ENCODE assay signal across 10 mouse cellular contexts in genomic region chr2:95494698-95495088, GRCm38 (mm10).
DNase-seq lines count a peak whose midpoint lies in the region; ATAC-seq and TF ChIP-seq lines count a peak whose summit lies in the region.
"Had no signal": no experiment of that assay in that cellular context is flagged by ENCODE, and none has a peak within 500 bp of the region (broad histone marks: within the 10 kb centered on the region; RNA-seq: fewer than 3 reads in every experiment).

No protein-coding gene starts in this region.

- peak; percentile 5 for DNase-seq in gastrocnemius, postnatal 10 days
- no peak for DNase-seq in gastrocnemius, postnatal 36 days
- DNase-seq in midbrain, embryonic 14.5 days: no peak
- DNase-seq in midbrain, postnatal 0 days (ENCODE audit: low spot score): no peak
- peak; percentile 20 for DNase-seq in retina, postnatal 1 day
- no peak for DNase-seq in urinary bladder, adult 2 months (ENCODE audit: low spot score)

- H3K4me1 ChIP-seq in midbrain, embryonic 14.5 days (ENCODE audit: control insufficient read depth, insufficient read depth, low read length): no peaks in the 10 kb centered on the region
- H3K4me1 ChIP-seq in midbrain, postnatal 0 days (ENCODE audit: insufficient read depth, low read length): no peaks in the 10 kb centered on the region
- no peaks in the 10 kb centered on the region for H3K4me1 ChIP-seq in heart, embryonic 11.5 days (ENCODE audit: control insufficient read depth, insufficient read depth, low read length)
- H3K4me1 ChIP-seq: embryonic facial prominence, embryonic 12.5 days had no signal

- intact Hi-C loops in gastrocnemius, postnatal 36 days (cut with DNase I): no loop called here

- 53% methylated on average over 4 of the region's 4 CpGs for WGBS in midbrain, embryonic 14.5 days
- WGBS in midbrain, postnatal 0 days: 41% methylated on average over 4 of the region's 4 CpGs
- 40% methylated on average over 4 of the region's 4 CpGs for WGBS in heart, embryonic 11.5 days (ENCODE audit: insufficient replicate concordance)

- H3K27ac ChIP-seq in midbrain, embryonic 14.5 days (replicated peaks; ENCODE audit: low read depth, low read length): no peak overlapping the region
- H3K27ac ChIP-seq in midbrain, postnatal 0 days (ENCODE audit: low read depth, low read length): no peak overlapping the region
- H3K27ac ChIP-seq in heart, embryonic 11.5 days (ENCODE audit: low read depth, low read length): no peak overlapping the region
- H3K27ac ChIP-seq: embryonic facial prominence, embryonic 12.5 days; macrophage had no signal

- peak; percentile 48; the same call in 1 of the 2 replicates for ATAC-seq in midbrain, embryonic 14.5 days (ENCODE audit: low FRiP score, low TSS enrichment)
- ATAC-seq in midbrain, postnatal 0 days (ENCODE audit: low FRiP score): no peak
- ATAC-seq in common myeloid progenitor, adult 5-6 weeks (replicated peaks; ENCODE audit: low read depth, poor library complexity, severe bottlenecking): 0 out of 2 replicates have a peak, but pooled peaks have one; percentile 32
- ATAC-seq in heart, embryonic 11.5 days (replicated peaks; ENCODE audit: insufficient number of reproducible peaks, low FRiP score, low TSS enrichment): no peak

- no peak overlapping the region for H3K4me3 ChIP-seq in midbrain, embryonic 14.5 days (replicated peaks; ENCODE audit: low read depth, low read length)
- no peak overlapping the region for H3K4me3 ChIP-seq in midbrain, postnatal 0 days (ENCODE audit: low read depth, low read length)
- no peak overlapping the region for H3K4me3 ChIP-seq in heart, embryonic 11.5 days (ENCODE audit: low read depth, low read length)
- H3K4me3 ChIP-seq: embryonic facial prominence, embryonic 12.5 days had no signal

- no peaks in the 10 kb centered on the region for H3K27me3 ChIP-seq in midbrain, embryonic 14.5 days (ENCODE audit: control insufficient read depth, insufficient read depth, low read length)
- no peaks in the 10 kb centered on the region for H3K27me3 ChIP-seq in midbrain, postnatal 0 days (ENCODE audit: insufficient read depth, low read length)
- no peaks in the 10 kb centered on the region for H3K27me3 ChIP-seq in heart, embryonic 11.5 days (ENCODE audit: control insufficient read depth, insufficient read depth, low read length)
- H3K27me3 ChIP-seq: embryonic facial prominence, embryonic 12.5 days had no signal

- no peak overlapping the region for H3K9ac ChIP-seq in midbrain, embryonic 14.5 days (replicated peaks; ENCODE audit: low read length)
- H3K9ac ChIP-seq in midbrain, postnatal 0 days (replicated peaks; ENCODE audit: low read length, poor library complexity, severe bottlenecking): no peak overlapping the region
- no peak overlapping the region for H3K9ac ChIP-seq in heart, embryonic 11.5 days (ENCODE audit: low read depth, low read length)
- H3K9ac ChIP-seq: embryonic facial prominence, embryonic 12.5 days had no signal

- no peak overlapping the region for H3K4me2 ChIP-seq in midbrain, embryonic 14.5 days (ENCODE audit: low read length)
- no peak overlapping the region for H3K4me2 ChIP-seq in midbrain, postnatal 0 days (ENCODE audit: low read depth, low read length, poor library complexity, severe bottlenecking)
- H3K4me2 ChIP-seq in heart, embryonic 11.5 days: no peak overlapping the region
- H3K4me2 ChIP-seq: embryonic facial prominence, embryonic 12.5 days had no signal

- no peaks in the 10 kb centered on the region for H3K36me3 ChIP-seq in midbrain, embryonic 14.5 days (ENCODE audit: control insufficient read depth, insufficient read depth, low read length)
- H3K36me3 ChIP-seq in midbrain, postnatal 0 days (ENCODE audit: insufficient read depth, low read length): no peaks in the 10 kb centered on the region
- no peaks in the 10 kb centered on the region for H3K36me3 ChIP-seq in heart, embryonic 11.5 days (ENCODE audit: control insufficient read depth, insufficient read depth, low read length)
- H3K36me3 ChIP-seq: embryonic facial prominence, embryonic 12.5 days had no signal

- no peak for TF ChIP-seq CTCF in midbrain, postnatal 0 days (IDR thresholded peaks at IDR 0.05)

- H3K9me3 ChIP-seq in midbrain, embryonic 14.5 days (ENCODE audit: control insufficient read depth, low read length): no peaks in the 10 kb centered on the region
- H3K9me3 ChIP-seq in midbrain, postnatal 0 days (ENCODE audit: low read length): no peaks in the 10 kb centered on the region
- no peaks in the 10 kb centered on the region for H3K9me3 ChIP-seq in heart, embryonic 11.5 days (replicated peaks; ENCODE audit: control insufficient read depth, low read length)
- H3K9me3 ChIP-seq: embryonic facial prominence, embryonic 12.5 days had no signal

Comparison
In these comparisons a context has a peak if more than half of its experiments do, and no peak if none do; other contexts are left out.
1. DNase-seq: peak in gastrocnemius, postnatal 10 days (single experiment) and retina, postnatal 1 day (single experiment); none in gastrocnemius, postnatal 36 days (0 of 2), midbrain, embryonic 14.5 days (single experiment), midbrain, postnatal 0 days (single experiment) and urinary bladder, adult 2 months (single experiment).
2. ATAC-seq: peak in midbrain, embryonic 14.5 days (single experiment) and common myeloid progenitor, adult 5-6 weeks (single experiment); none in midbrain, postnatal 0 days (single experiment) and heart, embryonic 11.5 days (single experiment).